Mouse (Mus musculus) CH12.LX (cell line): ENCODE results near the gene Sypl. TPM values are rescaled to one million over a fixed set of nuclear protein-coding genes. Genes with fewer than 3 reads are reported as not detected.

Experiments
- DNase-seq: peaks from one replicate; pipeline ENCODE4 v3.0.0-alpha.2; 2013; ENCODE audit errors: extremely low read depth
- H3K27ac ChIP-seq: 2 replicates; pipeline ENCODE4 v1.5.1; 2012; ENCODE audit warnings: low read depth, mild to moderate bottlenecking, control low read depth, moderate library complexity; ENCODE audit not compliant: insufficient read depth
- H3K27me3 ChIP-seq: replicated peaks from 2 replicates; pipeline ENCODE3; 2012; ENCODE audit warnings: inconsistent platforms
- H3K36me3 ChIP-seq, 2 experiments: replicated peaks in 1 of 2; 2 replicates each; pipeline versions ENCODE3 to v1.6.1; 2012; ENCODE audit warnings: inconsistent platforms in 1 of 2, low read length in 1 of 2, mild to moderate bottlenecking in 1 of 2, mixed read lengths in 1 of 2, moderate library complexity in 1 of 2; ENCODE audit not compliant: control insufficient read depth in 1 of 2, insufficient read depth in 1 of 2
- H3K4me1 ChIP-seq, 2 experiments: 2 replicates each; pipeline ENCODE4 v1.6.1; 2012; ENCODE audit warnings: inconsistent platforms in 1 of 2, moderate library complexity in 1 of 2; ENCODE audit not compliant: insufficient read depth in 2 of 2, control insufficient read depth in 1 of 2
- H3K4me2 ChIP-seq: 2 replicates; pipeline ENCODE4 v1.6.1; 2012; ENCODE audit warnings: low read depth, mild to moderate bottlenecking, control low read depth; ENCODE audit not compliant: poor library complexity, insufficient read depth, severe bottlenecking
- H3K4me3 ChIP-seq, 3 experiments: fragments of 150-350 bp in 1 of 3; sonication (generic) in 1 of 3; replicated peaks in 1 of 3; 2 replicates each; pipeline versions ENCODE3 to v1.5.1; 2011 to 2012; ENCODE audit warnings: low read depth in 2 of 3, low read length in 2 of 3, mild to moderate bottlenecking in 2 of 3, moderate library complexity in 2 of 3, control low read depth in 1 of 3, improper control_type of control experiment in 1 of 3, inconsistent platforms in 1 of 3, mixed read lengths in 1 of 3; ENCODE audit not compliant: poor library complexity in 1 of 3
- H3K79me2 ChIP-seq: replicated peaks from 2 replicates; pipeline ENCODE4 v1.6.1; 2012; ENCODE audit warnings: mild to moderate bottlenecking, moderate library complexity; ENCODE audit not compliant: control insufficient read depth, poor library complexity, insufficient read depth, severe bottlenecking; ENCODE audit errors: extremely low read depth
- H3K9ac ChIP-seq: 2 replicates; pipeline ENCODE4 v1.6.1; 2012; ENCODE audit warnings: low read depth, mild to moderate bottlenecking, control low read depth, moderate library complexity; ENCODE audit not compliant: insufficient read depth
- H3K9me3 ChIP-seq: replicated peaks from 2 replicates; pipeline ENCODE3; 2012; ENCODE audit warnings: low read length, inconsistent platforms, mixed read lengths
- BHLHE40 ChIP-seq: IDR thresholded peaks from 2 replicates; pipeline ENCODE4 v1.6.1; 2011; ENCODE audit warnings: mild to moderate bottlenecking, low read depth, low read length, improper control_type of control experiment
- CHD2 ChIP-seq: IDR thresholded peaks from 2 replicates; pipeline ENCODE4 v1.6.1; 2011; ENCODE audit warnings: low read length, improper control_type of control experiment
- CTCF ChIP-seq, 2 experiments: IDR thresholded peaks in 1 of 2; conservative IDR thresholded peaks in 1 of 2; 2 replicates each; pipeline ENCODE4 v1.5.1; 2011 to 2012; ENCODE audit warnings: low read depth in 2 of 2, low read length in 2 of 2, improper control_type of control experiment in 1 of 2, inconsistent platforms in 1 of 2, mild to moderate bottlenecking in 1 of 2, moderate library complexity in 1 of 2
- ELF1 ChIP-seq: IDR thresholded peaks from 2 replicates; pipeline ENCODE4 v1.6.1; 2014; ENCODE audit warnings: low read depth, mild to moderate bottlenecking, inconsistent platforms, low read length, improper control_type of control experiment
- EP300 ChIP-seq: IDR thresholded peaks from 2 replicates; pipeline ENCODE4 v1.6.1; 2011; ENCODE audit warnings: low read length, improper control_type of control experiment
- ETS1 ChIP-seq: conservative IDR thresholded peaks from 2 replicates; pipeline ENCODE4 v1.6.1; 2012; ENCODE audit warnings: low read depth, mild to moderate bottlenecking, inconsistent platforms, low read length, improper control_type of control experiment, moderate library complexity
- HCFC1 ChIP-seq: IDR thresholded peaks from 2 replicates; pipeline ENCODE4 v1.6.1; 2012; ENCODE audit warnings: low read depth, mild to moderate bottlenecking, inconsistent platforms, low read length, improper control_type of control experiment
- JUN ChIP-seq: IDR thresholded peaks from 2 replicates; pipeline ENCODE4 v1.6.1; 2011; ENCODE audit warnings: low read depth, mild to moderate bottlenecking, low read length, improper control_type of control experiment, moderate library complexity; ENCODE audit not compliant: insufficient read depth
- KAT2A ChIP-seq: IDR thresholded peaks from 2 replicates; pipeline ENCODE4 v1.6.1; 2012; ENCODE audit warnings: low read length, improper control_type of control experiment, inconsistent platforms; ENCODE audit not compliant: insufficient replicate concordance
- MAZ ChIP-seq: IDR thresholded peaks from 2 replicates; pipeline ENCODE4 v1.6.1; 2012; ENCODE audit warnings: low read depth, mild to moderate bottlenecking, inconsistent platforms, low read length, improper control_type of control experiment, moderate library complexity
- MEF2A ChIP-seq: IDR thresholded peaks from 2 replicates; pipeline ENCODE4 v1.6.1; 2014; ENCODE audit warnings: low read depth, mild to moderate bottlenecking, inconsistent platforms, low read length, improper control_type of control experiment, borderline replicate concordance
- MXI1 ChIP-seq: IDR thresholded peaks from 2 replicates; pipeline ENCODE4 v1.6.1; 2011; ENCODE audit warnings: mild to moderate bottlenecking, low read depth, low read length, improper control_type of control experiment
- MYC ChIP-seq: IDR thresholded peaks from 2 replicates; pipeline ENCODE4 v1.6.1; 2011; ENCODE audit warnings: low read depth, mild to moderate bottlenecking, improper control_type of control experiment, low read length
- NRF1 ChIP-seq: IDR thresholded peaks from 2 replicates; pipeline ENCODE4 v1.6.1; 2014; ENCODE audit warnings: low read depth, mild to moderate bottlenecking, inconsistent platforms, low read length, improper control_type of control experiment, moderate library complexity
- POLR2A ChIP-seq: IDR thresholded peaks from 2 replicates; pipeline ENCODE4 v1.6.1; 2011; ENCODE audit warnings: low read depth, mild to moderate bottlenecking, improper control_type of control experiment, low read length
- RAD21 ChIP-seq: IDR thresholded peaks from 2 replicates; pipeline ENCODE4 v1.6.1; 2011; ENCODE audit warnings: low read depth, mild to moderate bottlenecking, low read length, improper control_type of control experiment, moderate library complexity
- RCOR1 ChIP-seq: conservative IDR thresholded peaks from 2 replicates; pipeline ENCODE4 v1.6.1; 2012; ENCODE audit warnings: low read depth, mild to moderate bottlenecking, inconsistent platforms, low read length, improper control_type of control experiment
- SIN3A ChIP-seq: IDR thresholded peaks from 2 replicates; pipeline ENCODE4 v1.6.1; 2012; ENCODE audit warnings: low read length, improper control_type of control experiment, inconsistent platforms
- SMC3 ChIP-seq: IDR thresholded peaks from 2 replicates; pipeline ENCODE4 v1.6.1; 2011; ENCODE audit warnings: low read depth, low read length, improper control_type of control experiment
- TCF12 ChIP-seq: IDR thresholded peaks from 2 replicates; pipeline ENCODE4 v1.6.1; 2014; ENCODE audit warnings: low read depth, mild to moderate bottlenecking, inconsistent platforms, low read length, improper control_type of control experiment
- USF2 ChIP-seq: conservative IDR thresholded peaks from 2 replicates; pipeline ENCODE4 v1.6.1; 2011; ENCODE audit warnings: low read depth, low read length, improper control_type of control experiment
- ZC3H11A ChIP-seq: IDR thresholded peaks from 2 replicates; pipeline ENCODE4 v1.6.1; 2012; ENCODE audit warnings: low read depth, mild to moderate bottlenecking, inconsistent platforms, low read length, improper control_type of control experiment
- dilution Hi-C: fragments of 300-500 bp; cut with MboI; formaldehyde crosslinking; loops from 2 replicates; pipeline ENCODE4 v1.14.3; 2020; ENCODE audit warnings: low sequenced_read_pairs; ENCODE audit not compliant: extremely low pct_unique_long_range_greater_than_20kb, extremely low pct_ligation_motif_present
- in situ Hi-C: fragments of 300-500 bp; cut with MboI; formaldehyde crosslinking; loops from 3 replicates; pipeline ENCODE4 v1.14.3; 2019; ENCODE audit warnings: low sequenced_read_pairs, low pct_ligation_motif_present, low pct_unique_long_range_greater_than_20kb, mixed read lengths
- polyA plus RNA-seq: library from polyadenylated mRNA; unstranded; fragments of >175 nt; gene quantifications from 2 replicates; pipeline ENCODE4 v1.2.1, GENCODE M21; 2012; ENCODE audit warnings: low read depth; ENCODE audit not compliant: insufficient read length
- total RNA-seq, 2 experiments: library from RNA; depleted of rRNA; stranded (reverse); fragments of 300-350 nt in 1 of 2; fragments of >200 nt in 1 of 2; gene quantifications; 2 replicates each; pipeline ENCODE4 v1.2.3; 2012 to 2014

Gene Sypl
- total and polyA plus RNA-seq, 3 experiments, result 7.5 to 33.4 (median 25.8) TPM

- dilution Hi-C loops, result no loop called here
Observed at GRCm38 (mm10) chr12:32994081-32994480, 40.4 kb downstream of the Sypl start.

GRCm38 (mm10) chr12:32995081-32995834, 41.6 kb downstream of the Sypl start:
- TF ChIP-seq RCOR1 (no peak), MYC (no peak), EP300 (no peak), CTCF (conservative IDR thresholded peaks at IDR 0.05 in 1 of 2, IDR thresholded peaks at IDR 0.05 in 1 of 2; ENCODE audit: low read depth in 2 of 2, low read length in 2 of 2) (0 out of 4 replicates have a peak, but pooled peaks of 1 of the 2 experiments have one; percentile 4), TCF12 (no peak), MAZ (no peak), NRF1 (0 out of 2 replicates have a peak, but pooled peaks have one; percentile 33)
- Histone ChIP-seq H3K4me3 (no peak overlapping the region), H3K4me1 (peaks cover 8 to 57% of the 10 kb centered on the region in 2 experiments), H3K27ac (no peak overlapping the region), H3K9ac (no peak overlapping the region), H3K4me2 (no peak overlapping the region), H3K36me3 (no peaks in the 10 kb centered on the region), H3K9me3 (no peaks in the 10 kb centered on the region), H3K79me2 (no peaks in the 10 kb centered on the region), H3K27me3 (no peaks in the 10 kb centered on the region)
- dilution Hi-C loops, result no loop called here
- no peak for DNase-seq
- in situ Hi-C loops, result no loop called here

More at GRCm38 (mm10) chr12:32994081-32994480, 40.4 kb downstream of the Sypl start:
- H3K9me3 ChIP-seq, result no peaks in the 10 kb centered on the region
- H3K4me3 ChIP-seq, result no peak overlapping the region
- H3K4me2 ChIP-seq, result no peak overlapping the region; the same call in 1 of the 2 replicates
- H3K9ac ChIP-seq, result no peak overlapping the region
- H3K27me3 ChIP-seq, result no peaks in the 10 kb centered on the region
- H3K27ac ChIP-seq, result no peak overlapping the region
- DNase-seq, result peak; percentile 40
- in situ Hi-C loops, result no loop called here
- TF ChIP-seq MXI1, result no peak
- TF ChIP-seq USF2, result no peak
- no peak for TF ChIP-seq MEF2A
- TF ChIP-seq SMC3, result no peak
- no peak for TF ChIP-seq JUN
- TF ChIP-seq KAT2A, result no peak
- TF ChIP-seq RAD21, result no peak
- no peak for TF ChIP-seq HCFC1
- no peak for TF ChIP-seq BHLHE40
- no peak for TF ChIP-seq CHD2
- TF ChIP-seq NRF1, result no peak
- no peak for TF ChIP-seq ZC3H11A
- TF ChIP-seq ETS1, result no peak
- no peak for TF ChIP-seq SIN3A
- no peak for TF ChIP-seq RCOR1
- TF ChIP-seq EP300, result no peak
- TF ChIP-seq ELF1, result no peak
- no peak for TF ChIP-seq POLR2A
- no peaks in the 10 kb centered on the region for H3K79me2 ChIP-seq
- H3K36me3 ChIP-seq, result no peaks in the 10 kb centered on the region
- peaks cover 8 to 46% of the 10 kb centered on the region in 2 experiments for H3K4me1 ChIP-seq
